Mouse (Mus musculus): ENCODE measurements around the gene Gm42742. TPM values are rescaled to one million over a fixed set of nuclear protein-coding genes. Genes with fewer than 3 reads are reported as not detected.

Gm42742 gene
- total and polyA plus RNA-seq, 3 experiments, result 13.8 to 27.2 TPM; not detected in 1

DNA sequence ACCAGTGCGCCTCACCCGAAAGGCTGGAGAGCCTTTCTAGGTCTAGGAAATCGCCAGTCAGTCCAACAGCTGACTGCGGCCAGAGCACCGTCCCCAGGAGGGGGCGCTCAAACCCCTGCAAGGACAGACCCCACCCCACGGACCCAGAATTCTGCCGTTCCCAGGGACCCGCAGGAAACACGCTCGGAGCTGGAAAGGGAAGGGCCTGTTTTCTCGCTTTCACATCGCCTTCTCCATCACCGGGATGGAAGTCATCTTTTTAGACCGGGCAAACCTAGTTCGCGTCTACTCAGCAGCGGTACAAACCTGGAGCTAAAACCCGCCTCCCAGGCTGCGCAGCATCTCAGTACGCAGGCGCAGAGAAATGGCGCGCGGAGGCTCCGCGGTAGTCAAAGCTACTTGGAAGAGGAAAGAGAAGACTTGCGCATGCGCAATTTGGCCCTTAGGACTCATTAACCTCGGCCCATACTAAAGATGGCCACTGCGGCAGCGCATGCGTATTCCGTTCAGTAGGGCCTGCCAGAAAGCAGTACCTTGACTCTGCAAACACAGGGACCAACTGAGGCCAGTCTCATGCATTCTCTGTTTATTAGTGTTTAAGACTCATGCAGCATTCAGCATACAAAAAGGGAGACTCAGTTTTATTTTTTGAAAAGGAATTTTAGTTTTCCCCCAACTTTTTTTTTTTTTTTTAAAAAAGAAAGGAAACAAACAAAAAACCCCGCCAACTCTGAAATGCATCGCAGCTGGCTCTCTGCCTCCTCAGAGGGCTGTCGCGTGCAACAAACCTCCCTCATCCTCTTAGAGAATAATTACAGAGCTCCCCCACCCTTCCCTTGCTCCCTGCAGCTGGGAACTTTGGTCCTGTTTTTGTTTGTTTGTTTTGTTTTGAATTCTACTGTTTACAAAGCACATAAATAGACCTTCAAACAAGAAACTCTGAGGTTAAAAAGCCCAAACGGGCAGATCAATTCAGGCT, 3.6 kb downstream of the Gm42742 start, which contains the start of gene Pagr1a:
Pagr1a (minus strand) TSS at position 382 of the 979 bp plus-strand sequence.
- peak within 1 kb of the TSS; percentile 99 for H3K9ac ChIP-seq (ENCODE audit: control insufficient read depth, low read depth, low read length, poor library complexity, severe bottlenecking)
- H3K4me1 ChIP-seq (ENCODE audit: control insufficient read depth in 1 of 2, insufficient read depth in 2 of 2, low read length in 2 of 2), result peaks cover 0 to 15% of the 10 kb centered on the region in 2 experiments; a peak in 3 of 4 replicates
- DNase-seq (ENCODE audit: low read depth, low spot score), result peak; percentile 100
- no peaks in the 10 kb centered on the region for H3K9me3 ChIP-seq (replicated peaks; ENCODE audit: insufficient read depth, low read length)
- H3K27ac ChIP-seq (ENCODE audit: control insufficient read depth, low read depth, low read length), result peak within 1 kb of the TSS; percentile 96
- peaks cover 36% of the 10 kb centered on the region for H3K79me2 ChIP-seq (ENCODE audit: control insufficient read depth, insufficient read depth, low read length, poor library complexity)
- H3K27me3 ChIP-seq (ENCODE audit: control insufficient read depth in 1 of 2, insufficient read depth in 2 of 2, low read length in 2 of 2), result no peaks in the 10 kb centered on the region
- H3K36me3 ChIP-seq (ENCODE audit: control insufficient read depth in 1 of 2, insufficient read depth in 2 of 2, low read length in 2 of 2), result peaks cover 0 to 12% of the 10 kb centered on the region in 2 experiments; a peak in 2 of 4 replicates
- TF ChIP-seq EP300 (IDR thresholded peaks at IDR 0.05; ENCODE audit: low read depth in 1 of 2, low read length in 2 of 2) (no peak), CTCF (IDR thresholded peaks at IDR 0.05 in 2 of 3, conservative IDR thresholded peaks at IDR 0.05 in 1 of 3; ENCODE audit: control insufficient read depth in 1 of 3, insufficient read depth in 1 of 3, low read depth in 2 of 3, low read length in 3 of 3, poor library complexity in 1 of 3, severe bottlenecking in 1 of 3) (peak; percentile 86 to 87 (median 87)), MYB (IDR thresholded peaks at IDR 0.05; ENCODE audit: low read depth, low read length) (no peak), NRF1 (IDR thresholded peaks at IDR 0.05; ENCODE audit: insufficient read depth, low read depth, low read length, poor library complexity, severe bottlenecking) (peak; percentile 99), MXI1 (IDR thresholded peaks at IDR 0.05; ENCODE audit: low read depth, low read length) (peak; percentile 60), KAT2A (conservative IDR thresholded peaks at IDR 0.05; ENCODE audit: low read depth, low read length) (peak; percentile 78), SMC3 (IDR thresholded peaks at IDR 0.05; ENCODE audit: low read depth, low read length) (peak; percentile 51), JUND (IDR thresholded peaks at IDR 0.05; ENCODE audit: low read depth, low read length) (no peak), POLR2AphosphoS2 (IDR thresholded peaks at IDR 0.05; ENCODE audit: low read length) (peak; percentile 81), E2F4 (IDR thresholded peaks at IDR 0.05; ENCODE audit: borderline replicate concordance, low read depth, low read length) (peak; percentile 98), SIN3A (IDR thresholded peaks at IDR 0.05; ENCODE audit: low read length) (peak; percentile 76), RCOR1 (IDR thresholded peaks at IDR 0.05; ENCODE audit: low read depth, low read length) (no peak), HCFC1 (IDR thresholded peaks at IDR 0.05; ENCODE audit: low read depth, low read length) (peak; percentile 93), ZNF384 (IDR thresholded peaks at IDR 0.05; ENCODE audit: low read depth, low read length) (peak; percentile 69), MYC (IDR thresholded peaks at IDR 0.05; ENCODE audit: low read depth, low read length) (no peak), GATA1 (IDR thresholded peaks at IDR 0.05; ENCODE audit: low read depth, low read length) (no peak), POLR2A (IDR thresholded peaks at IDR 0.05; ENCODE audit: control insufficient read depth in 1 of 2, insufficient read depth in 1 of 2, low read depth in 1 of 2, low read length in 2 of 2, poor library complexity in 1 of 2) (peak; percentile 37 to 83), ELF1 (IDR thresholded peaks at IDR 0.05; ENCODE audit: low read depth, low read length) (peak; percentile 81), POLR2AphosphoS5 (IDR thresholded peaks at IDR 0.05; ENCODE audit: borderline replicate concordance, low read depth, low read length) (peak; percentile 31; the same call in 1 of the 2 replicates), CHD1 (IDR thresholded peaks at IDR 0.05; ENCODE audit: low read depth, low read length) (no peak), NELFE (IDR thresholded peaks at IDR 0.05; ENCODE audit: low read depth, low read length) (peak; percentile 79), RAD21 (IDR thresholded peaks at IDR 0.05; ENCODE audit: low read depth, low read length) (peak; percentile 31), ETS1 (IDR thresholded peaks at IDR 0.05; ENCODE audit: low read depth, low read length) (0 out of 2 replicates have a peak, but pooled peaks have one; percentile 29), GABPA (IDR thresholded peaks at IDR 0.05; ENCODE audit: low read depth, low read length) (no peak)
- H3K4me3 ChIP-seq (ENCODE audit: control insufficient read depth in 1 of 2, insufficient read depth in 1 of 2, low read depth in 2 of 2, low read length in 2 of 2), result peak within 1 kb of the TSS; percentile 68 to 99

Measured in MEL (cell line).